Mouse (Mus musculus) midbrain, embryonic 11.5 days (tissue): ENCODE measurements around the gene Tmem50a. TPM values are rescaled to one million over a fixed set of nuclear protein-coding genes. Genes with fewer than 3 reads are reported as not detected.
A peak's percentile ranks its signal among the peaks of the same experiment; 100 is the strongest.

Experiments used
- ATAC-seq: fragments of 200-750 bp; cut with Nextera tagmentation; 2 replicates; pipeline ENCODE4 v1.8.0; 2017; ENCODE audit warnings: moderate TSS enrichment, moderate library complexity; ENCODE audit not compliant: low FRiP score
- DNase-seq: peaks from one replicate; pipeline ENCODE4 v3.0.0; 2015; ENCODE audit warnings: low spot score; ENCODE audit errors: missing footprints
- H3K27ac ChIP-seq: fragments of 300-500 bp; sonication (generic); 2 replicates; pipeline ENCODE4 v1.5.1; 2014; ENCODE audit warnings: low read depth, low read length
- H3K27me3 ChIP-seq: fragments of 300-500 bp; sonication (generic); 2 replicates; pipeline ENCODE4 v1.6.1; 2014; ENCODE audit warnings: mild to moderate bottlenecking, low read length, moderate library complexity, mixed read lengths; ENCODE audit not compliant: control insufficient read depth, insufficient read depth
- H3K36me3 ChIP-seq: fragments of 300-500 bp; sonication (generic); 2 replicates; pipeline ENCODE4 v1.6.1; 2014; ENCODE audit warnings: mild to moderate bottlenecking, low read length, moderate library complexity, mixed read lengths; ENCODE audit not compliant: control insufficient read depth, insufficient read depth
- H3K4me1 ChIP-seq: fragments of 300-500 bp; sonication (generic); 2 replicates; pipeline ENCODE4 v1.6.1; 2014; ENCODE audit warnings: low read length; ENCODE audit not compliant: control insufficient read depth, insufficient read depth
- H3K4me2 ChIP-seq: fragments of 300-500 bp; sonication (generic); 2 replicates; pipeline ENCODE4 v1.6.1; 2014; ENCODE audit warnings: mild to moderate bottlenecking, moderate library complexity
- H3K4me3 ChIP-seq: fragments of 300-500 bp; sonication (generic); 2 replicates; pipeline ENCODE4 v1.5.1; 2014; ENCODE audit warnings: low read depth, low read length
- H3K9ac ChIP-seq: fragments of 300-500 bp; sonication (generic); 2 replicates; pipeline ENCODE4 v1.6.1; 2014; ENCODE audit warnings: low read length
- H3K9me3 ChIP-seq: fragments of 300-500 bp; sonication (generic); 2 replicates; pipeline ENCODE4 v1.6.1; 2016; ENCODE audit warnings: low read length; ENCODE audit not compliant: control insufficient read depth
- WGBS: fragments of 180-500 bp; shearing (Covaris S2); extraction: QIAGEN DNeasy Blood & Tissue Kit; methylation state at CpG from one replicate; pipeline ENCODE4 v1.1.7; 2014; 5-methylcytosine and 5-hydroxymethylcytosine counted together
- polyA plus RNA-seq: library from polyadenylated mRNA; unstranded; fragments of >200 nt; fragmentation: Nextera tagmentation; extraction: Ambion mirVana; gene quantifications from 2 replicates; pipeline ENCODE4 v1.2.1, GENCODE M21; 2014

Tmem50a gene
- polyA plus RNA-seq, 1 experiment from 2014 or later = 156 TPM

DNA sequence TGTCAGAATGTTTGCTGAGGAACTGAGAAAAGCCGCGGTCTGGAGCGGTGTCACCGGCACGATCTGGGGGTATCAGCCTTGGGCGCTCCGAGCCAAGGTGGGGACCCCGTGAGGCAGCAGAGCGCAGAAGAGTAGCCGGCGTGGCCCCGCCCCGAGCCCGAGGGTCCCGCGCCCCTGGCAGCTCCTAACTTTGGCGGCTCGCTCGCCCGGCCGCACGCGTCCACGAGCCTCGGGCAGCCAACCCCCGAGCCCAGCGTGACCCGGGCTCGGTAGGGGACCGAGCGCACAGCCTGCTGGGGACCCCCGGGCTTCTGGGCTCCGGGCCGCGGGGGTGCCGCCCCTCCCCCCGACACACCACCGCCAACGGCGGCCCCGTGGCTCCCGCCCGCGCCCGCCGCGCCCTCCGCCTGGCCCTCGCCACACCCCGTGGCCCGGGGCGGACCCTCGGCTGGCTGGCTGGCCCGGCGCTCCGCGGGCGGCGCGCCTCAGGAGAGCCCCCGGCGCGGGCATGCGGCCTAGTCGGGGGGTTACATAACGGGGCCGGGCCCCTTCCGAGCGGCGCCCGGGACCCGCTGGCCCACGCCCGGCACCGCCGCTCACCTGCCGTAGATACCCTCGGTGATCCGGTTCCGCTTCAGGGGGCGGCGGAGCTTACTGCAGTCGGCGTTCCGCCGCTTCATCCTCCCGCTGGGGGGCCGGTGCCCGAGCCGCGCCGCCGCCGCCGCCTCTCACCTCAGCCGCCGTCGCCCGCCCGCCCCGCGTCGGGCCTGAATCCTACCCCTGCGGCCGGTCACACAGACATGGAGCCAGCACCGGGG lies 62.2 kb downstream of the Tmem50a start:
- under 1% methylated on average over 92 of the region's 106 CpGs for WGBS
- Histone ChIP-seq H3K27me3 (peaks cover 5% of the 10 kb centered on the region; the same call in 1 of the 2 replicates), H3K4me2 (peak overlapping the region; percentile 80), H3K4me1 (peaks cover 12% of the 10 kb centered on the region), H3K36me3 (no peaks in the 10 kb centered on the region), H3K27ac (peak overlapping the region; percentile 82), H3K9ac (peak overlapping the region; percentile 96), H3K4me3 (peak overlapping the region; percentile 84), H3K9me3 (no peaks in the 10 kb centered on the region)
- ATAC-seq = peak; percentile 34
- peak; percentile 94 for DNase-seq

DNA sequence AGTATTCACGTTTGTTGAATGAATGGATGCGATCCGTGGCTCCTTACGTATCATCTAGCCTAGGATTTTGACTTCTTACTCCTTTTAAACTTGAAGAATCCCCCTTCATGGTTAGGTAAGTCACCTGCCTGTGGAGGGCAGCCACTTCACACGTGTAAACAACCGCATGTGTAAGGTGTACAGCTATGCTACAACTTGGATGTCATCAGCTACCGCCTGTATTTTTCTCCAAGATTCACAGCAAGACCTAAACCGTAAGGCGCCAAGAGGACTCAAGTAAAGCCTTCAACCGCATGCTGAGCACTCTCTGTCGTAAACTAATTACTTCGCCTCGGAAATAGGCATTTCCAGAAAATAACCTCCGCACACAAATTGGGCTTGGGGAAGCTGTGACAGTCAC lies 62.9 kb downstream of the Tmem50a start:
- H3K9ac ChIP-seq = peak overlapping the region; percentile 96
- H3K4me3 ChIP-seq = peak overlapping the region; percentile 84
- peak; percentile 89 for DNase-seq
- peaks cover 12% of the 10 kb centered on the region for H3K4me1 ChIP-seq
- H3K27me3 ChIP-seq = peaks cover 5% of the 10 kb centered on the region; the same call in 1 of the 2 replicates
- H3K9me3 ChIP-seq = no peaks in the 10 kb centered on the region
- peak overlapping the region; percentile 80 for H3K4me2 ChIP-seq
- H3K36me3 ChIP-seq = no peaks in the 10 kb centered on the region
- no peak for ATAC-seq
- 15% methylated on average over 14 of the region's 14 CpGs for WGBS
- no peak overlapping the region for H3K27ac ChIP-seq

DNA sequence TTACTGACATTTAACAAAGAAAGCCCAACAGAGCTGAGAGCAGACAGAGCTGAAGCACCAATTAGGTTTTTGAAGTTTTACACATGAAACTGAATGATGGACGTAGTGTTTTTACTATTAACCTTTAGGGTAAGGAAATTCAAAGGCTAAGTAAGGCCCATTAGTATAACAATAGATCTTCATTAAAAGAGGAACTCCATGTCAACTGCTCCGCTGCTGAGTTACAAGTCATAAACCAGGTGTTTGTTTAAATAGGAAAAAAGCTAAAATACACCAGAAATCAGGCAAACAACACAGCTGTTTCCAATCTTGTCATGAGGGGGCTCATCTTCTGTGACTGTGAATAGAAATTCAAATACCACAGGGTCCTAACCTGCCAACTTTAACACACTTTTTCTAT lies 63.6 kb downstream of the Tmem50a start:
- 66% methylated on average over 2 of the region's 2 CpGs for WGBS

DNA sequence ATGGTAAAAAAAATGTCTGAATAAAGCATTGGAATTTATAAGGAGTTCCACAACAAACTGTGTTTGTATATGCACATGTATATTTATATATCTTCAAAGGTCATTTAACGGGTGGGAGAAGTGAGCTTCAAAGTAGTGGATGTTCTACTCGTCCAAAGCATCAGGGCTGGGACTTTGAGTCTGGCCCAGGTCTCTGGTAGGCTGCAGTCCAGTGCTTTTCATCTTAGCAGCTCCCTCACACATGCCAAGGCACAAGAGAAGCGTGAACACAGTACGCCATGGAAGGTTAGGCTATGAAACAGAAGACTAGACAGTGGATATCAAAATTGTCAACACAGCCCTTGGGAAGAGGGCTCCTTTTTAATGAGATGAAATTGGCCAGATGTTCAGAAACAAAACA lies 64.3 kb downstream of the Tmem50a start:
- Histone ChIP-seq H3K9me3 (no peaks in the 10 kb centered on the region), H3K4me1 (peaks cover 12% of the 10 kb centered on the region), H3K9ac (no peak overlapping the region), H3K4me2 (no peak overlapping the region; the same call in 1 of the 2 replicates), H3K27me3 (peaks cover 3% of the 10 kb centered on the region; the same call in 1 of the 2 replicates), H3K4me3 (no peak overlapping the region), H3K27ac (no peak overlapping the region), H3K36me3 (no peaks in the 10 kb centered on the region)
- no peak for ATAC-seq
- DNase-seq = peak; percentile 72
- 77% methylated on average over 4 of the region's 4 CpGs for WGBS

More for the DNA sequence above, 63.6 kb downstream of the Tmem50a start:
- no peak overlapping the region for H3K27ac ChIP-seq
- peaks cover 12% of the 10 kb centered on the region for H3K4me1 ChIP-seq
- H3K4me2 ChIP-seq = peak overlapping the region; percentile 80
- no peak for ATAC-seq
- H3K9ac ChIP-seq = no peak overlapping the region
- H3K4me3 ChIP-seq = peak overlapping the region; percentile 84; the same call in 1 of the 2 replicates
- H3K9me3 ChIP-seq = no peaks in the 10 kb centered on the region
- DNase-seq = peak; percentile 57
- peaks cover 3% of the 10 kb centered on the region; the same call in 1 of the 2 replicates for H3K27me3 ChIP-seq
- no peaks in the 10 kb centered on the region for H3K36me3 ChIP-seq

Other genes starting within 250 kb of the Tmem50a start
- gene Man1c1, start 210.7 kb downstream of the Tmem50a start, polyA plus RNA-seq = 3.1 and 3.2 TPM in 2 replicates
- gene Ldlrap1, start 147.0 kb downstream of the Tmem50a start, polyA plus RNA-seq = 4.8 and 5.7 TPM in 2 replicates
- gene Maco1, start 61.7 kb downstream of the Tmem50a start, polyA plus RNA-seq = 45.6 and 51.7 TPM in 2 replicates
- gene Rhd, start 50.5 kb downstream of the Tmem50a start, polyA plus RNA-seq = 19.2 and 21.3 TPM in 2 replicates
- gene Rsrp1, start 8.6 kb upstream of the Tmem50a start, polyA plus RNA-seq = 352 and 403 TPM in 2 replicates
- 76.7 and 79.4 TPM in 2 replicates for gene Syf2, start 15.9 kb upstream of the Tmem50a start, polyA plus RNA-seq
- gene Runx3, start 205.6 kb upstream of the Tmem50a start, polyA plus RNA-seq = 0.08 TPM in 1 of 2 replicates, not detected in the other